Mouse (Mus musculus) erythroblast, embryonic 14.5 days (primary cell): Measurements from ENCODE around the gene Tbcel.

Source experiments
- GATA1 ChIP-seq: IDR thresholded peaks from 2 replicates; pipeline ENCODE4 v1.6.1; 2012; ENCODE audit warnings: low read length, inconsistent platforms, mixed read lengths
- TAL1 ChIP-seq: IDR thresholded peaks from 3 replicates; pipeline ENCODE4 v1.6.1; 2012; ENCODE audit warnings: low read length, inconsistent platforms, mixed read lengths

GRCm38 (mm10) chr9:42507022-42507421 lies 587 bp downstream of the Tbcel start:
- TF ChIP-seq TAL1: no peak
- no peak for TF ChIP-seq GATA1
